Mouse (Mus musculus): ENCODE measurements around the gene Olfr168. TPM values are rescaled to one million over a fixed set of nuclear protein-coding genes. Genes with fewer than 3 reads are reported as not detected.
"Not testable (repeated sequence)": the region's sequence is repeated elsewhere in the genome, so short reads cannot be mapped to it uniquely, and the experiment has no call there.

Olfr168 gene
- polyA plus RNA-seq (2014; fragmentation: Nextera tagmentation; extraction: Ambion mirVana), result not detected in 2 replicates

DNA sequence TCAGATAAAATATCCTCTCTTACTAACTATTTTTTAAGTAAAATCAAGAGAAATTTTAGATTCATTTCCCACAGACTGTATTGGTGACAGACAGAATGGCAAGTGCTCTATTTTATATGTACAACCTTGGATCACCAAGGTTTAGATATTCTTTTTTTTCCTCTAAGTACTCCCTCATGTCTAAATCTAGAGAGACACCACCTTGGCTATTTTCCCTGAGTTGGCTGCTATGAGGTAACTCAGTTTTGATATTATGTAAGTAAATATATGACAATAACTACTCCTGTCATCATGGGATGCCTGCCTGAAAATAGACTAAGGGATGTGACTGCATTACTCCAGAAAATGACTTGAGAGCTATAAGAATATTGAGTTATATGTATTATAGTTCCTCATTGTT lies at the start of gene Olfr168:
TSS of gene Olfr168 (minus strand) at position 101 of the 400 bp plus-strand sequence.
- no peaks in the 10 kb centered on the region; the same call in 1 of the 2 replicates for H3K9me3 ChIP-seq (ENCODE audit: control insufficient read depth, low read length)
- ATAC-seq (ENCODE audit: low FRiP score, low TSS enrichment) (no peak), DNase-seq (no peak)
- H3K4me2 ChIP-seq (ENCODE audit: low read length), result no peak within 1 kb of the TSS
- no peaks in the 10 kb centered on the region for H3K27me3 ChIP-seq (ENCODE audit: control insufficient read depth, insufficient read depth, low read length)
- no peak within 1 kb of the TSS for H3K4me3 ChIP-seq (replicated peaks; ENCODE audit: low read depth, low read length)
- H3K36me3 ChIP-seq (ENCODE audit: control insufficient read depth, insufficient read depth, low read length), result no peaks in the 10 kb centered on the region
- H3K27ac ChIP-seq (replicated peaks; ENCODE audit: low read depth, low read length), result no peak within 1 kb of the TSS
- no peak within 1 kb of the TSS for H3K9ac ChIP-seq (replicated peaks; ENCODE audit: low read length)
- H3K4me1 ChIP-seq (ENCODE audit: control insufficient read depth, insufficient read depth, low read length), result no peaks in the 10 kb centered on the region

DNA sequence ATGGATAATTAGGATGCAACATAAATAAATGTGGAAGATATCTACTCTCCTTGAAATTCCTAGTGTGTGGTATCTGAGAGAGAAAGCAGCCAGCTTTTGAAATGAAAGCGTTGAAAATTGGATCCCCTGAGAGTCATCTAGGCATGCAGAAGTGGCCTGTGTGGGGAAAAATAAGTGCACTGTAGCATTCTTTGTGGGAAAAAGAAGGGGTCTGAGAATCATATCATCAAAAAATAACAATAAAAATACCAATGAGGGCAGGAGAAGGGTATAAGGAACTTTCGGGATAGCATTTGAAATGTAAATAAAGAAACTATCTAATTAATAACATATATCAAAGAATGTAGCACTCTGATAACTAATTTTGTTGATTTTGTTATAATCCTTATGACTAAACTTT lies 36.4 kb upstream of the Olfr168 start, which contains the start of gene Olfr169:
TSS of gene Olfr169 (minus strand) at position 101 of the 400 bp plus-strand sequence.
- not testable (repeated sequence) for H3K27me3 ChIP-seq (ENCODE audit: control insufficient read depth, insufficient read depth, low read length); H3K9me3 ChIP-seq (ENCODE audit: control insufficient read depth, low read length); H3K4me3 ChIP-seq (replicated peaks; ENCODE audit: low read depth, low read length); H3K4me2 ChIP-seq (ENCODE audit: low read length); H3K4me1 ChIP-seq (ENCODE audit: control insufficient read depth, insufficient read depth, low read length); H3K36me3 ChIP-seq (ENCODE audit: control insufficient read depth, insufficient read depth, low read length); H3K27ac ChIP-seq (replicated peaks; ENCODE audit: low read depth, low read length); ATAC-seq (ENCODE audit: low FRiP score, low TSS enrichment); H3K9ac ChIP-seq (replicated peaks; ENCODE audit: low read length); DNase-seq
- 91% methylated on average over 2 of the region's 2 CpGs for WGBS

DNA sequence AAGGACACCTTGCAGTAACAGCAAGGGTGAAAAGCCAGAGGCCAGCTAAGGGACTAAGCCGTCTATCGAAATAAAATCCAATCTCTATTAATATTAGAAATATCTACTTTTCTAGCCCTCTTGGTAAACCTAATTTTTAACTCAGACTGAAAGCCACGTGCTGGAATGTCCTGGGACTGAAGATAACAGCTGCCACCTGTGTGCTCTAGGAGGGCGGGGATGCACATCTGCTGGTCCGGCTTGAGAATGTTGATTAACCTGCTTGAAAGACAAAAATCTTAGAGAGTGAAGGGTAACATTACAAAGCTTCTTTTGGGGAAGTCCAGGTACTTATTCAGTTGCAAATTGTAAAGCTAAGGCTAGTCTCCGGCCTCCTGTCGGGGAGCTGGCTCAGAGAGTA lies 18.1 kb upstream of the Olfr168 start:
- not testable (repeated sequence) for DNase-seq; ATAC-seq (ENCODE audit: low FRiP score, low TSS enrichment); H3K9ac ChIP-seq (replicated peaks; ENCODE audit: low read length); H3K4me1 ChIP-seq (ENCODE audit: control insufficient read depth, insufficient read depth, low read length); H3K36me3 ChIP-seq (ENCODE audit: control insufficient read depth, insufficient read depth, low read length); H3K4me2 ChIP-seq (ENCODE audit: low read length); H3K9me3 ChIP-seq (ENCODE audit: control insufficient read depth, low read length); H3K27me3 ChIP-seq (ENCODE audit: control insufficient read depth, insufficient read depth, low read length); H3K4me3 ChIP-seq (replicated peaks; ENCODE audit: low read depth, low read length); H3K27ac ChIP-seq (replicated peaks; ENCODE audit: low read depth, low read length)
- 89% methylated on average over 7 of the region's 7 CpGs for WGBS

DNA sequence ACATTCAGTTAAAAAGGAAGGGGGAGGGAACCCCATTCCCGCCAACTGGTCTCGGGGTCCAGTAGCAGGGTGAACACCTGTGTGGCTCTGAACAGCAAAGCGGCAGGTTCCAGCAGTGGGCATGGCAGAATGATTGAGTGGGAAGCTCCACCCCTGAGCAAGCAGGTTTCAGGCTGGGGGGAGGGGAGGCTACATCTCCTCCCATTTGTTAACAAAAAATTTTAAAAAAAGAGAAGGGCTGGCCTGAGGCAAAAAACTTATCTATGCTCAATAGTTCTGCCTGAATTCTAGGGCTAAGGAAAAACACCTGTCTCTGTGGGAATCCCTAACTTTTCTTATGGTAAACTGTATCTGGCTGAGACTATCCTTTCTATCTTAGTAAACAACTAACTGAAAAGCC lies 16.9 kb upstream of the Olfr168 start:
- not testable (repeated sequence) for H3K9ac ChIP-seq (replicated peaks; ENCODE audit: low read length); H3K27ac ChIP-seq (replicated peaks; ENCODE audit: low read depth, low read length); H3K4me3 ChIP-seq (replicated peaks; ENCODE audit: low read depth, low read length); H3K4me1 ChIP-seq (ENCODE audit: control insufficient read depth, insufficient read depth, low read length); H3K27me3 ChIP-seq (ENCODE audit: control insufficient read depth, insufficient read depth, low read length); H3K9me3 ChIP-seq (ENCODE audit: control insufficient read depth, low read length); H3K4me2 ChIP-seq (ENCODE audit: low read length); DNase-seq; ATAC-seq (ENCODE audit: low FRiP score, low TSS enrichment); H3K36me3 ChIP-seq (ENCODE audit: control insufficient read depth, insufficient read depth, low read length)
- 93% methylated on average over 3 of the region's 3 CpGs for WGBS

DNA sequence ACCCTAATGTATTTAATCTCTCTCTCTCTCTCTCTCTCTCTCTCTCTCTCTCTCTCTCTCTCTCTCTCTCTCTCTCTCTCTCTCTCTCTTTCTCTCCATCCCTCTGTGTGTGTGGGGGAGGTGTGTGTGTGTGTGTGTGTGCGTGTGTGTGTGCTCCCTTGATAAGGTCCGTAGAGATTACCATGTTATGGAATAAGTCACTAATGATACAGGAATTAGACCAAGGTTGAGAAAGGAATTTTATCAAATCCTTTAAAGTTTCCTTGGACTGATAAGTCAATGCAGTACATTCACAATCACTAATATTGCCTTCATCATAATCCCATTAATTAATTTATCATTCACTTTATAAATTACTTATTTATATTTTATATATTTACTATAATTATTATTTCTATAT lies 13.2 kb downstream of the Olfr168 start, which contains the start of gene Olfr167:
TSS of gene Olfr167 (minus strand) at position 101 of the 400 bp plus-strand sequence.
- no peak within 1 kb of the TSS for H3K27ac ChIP-seq (replicated peaks; ENCODE audit: low read depth, low read length)
- H3K36me3 ChIP-seq (ENCODE audit: control insufficient read depth, insufficient read depth, low read length), result no peaks in the 10 kb centered on the region
- ATAC-seq (ENCODE audit: low FRiP score, low TSS enrichment), result no peak
- no peak for DNase-seq
- H3K9ac ChIP-seq (replicated peaks; ENCODE audit: low read length), result no peak within 1 kb of the TSS
- H3K4me1 ChIP-seq (ENCODE audit: control insufficient read depth, insufficient read depth, low read length), result no peaks in the 10 kb centered on the region
- no peak within 1 kb of the TSS for H3K4me2 ChIP-seq (ENCODE audit: low read length)
- no peaks in the 10 kb centered on the region for H3K27me3 ChIP-seq (ENCODE audit: control insufficient read depth, insufficient read depth, low read length)
- no peak within 1 kb of the TSS for H3K4me3 ChIP-seq (replicated peaks; ENCODE audit: low read depth, low read length)
- H3K9me3 ChIP-seq (ENCODE audit: control insufficient read depth, low read length), result no peaks in the 10 kb centered on the region
- WGBS, result 86% methylated on average over 2 of the region's 2 CpGs

DNA sequence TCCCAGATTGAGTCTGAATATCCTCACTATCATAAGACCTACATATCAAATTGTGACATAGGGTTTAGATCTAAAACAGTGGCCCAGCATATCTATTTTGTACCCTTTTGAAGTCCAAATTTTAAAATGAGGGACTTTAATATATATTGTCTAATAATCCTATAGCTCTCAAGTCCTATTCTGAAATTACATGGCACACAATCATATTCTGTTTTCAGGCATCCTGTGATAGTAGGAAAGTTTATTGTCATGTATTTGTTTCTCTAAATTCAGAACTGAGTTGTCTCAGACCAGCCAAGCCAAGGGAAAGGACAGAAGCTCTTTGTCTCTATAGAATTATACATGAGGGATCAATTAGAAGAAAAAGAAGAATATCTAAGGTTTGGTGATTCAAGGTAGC lies 52.0 kb downstream of the Olfr168 start, which contains the start of gene Olfr166:
TSS of gene Olfr166 (plus strand) at position 301 of the 400 bp plus-strand sequence.
- Histone ChIP-seq H3K27me3 (ENCODE audit: control insufficient read depth, insufficient read depth, low read length) (no peaks in the 10 kb centered on the region), H3K4me1 (ENCODE audit: control insufficient read depth, insufficient read depth, low read length) (no peaks in the 10 kb centered on the region), H3K4me2 (ENCODE audit: low read length) (no peak within 1 kb of the TSS), H3K27ac (replicated peaks; ENCODE audit: low read depth, low read length) (no peak within 1 kb of the TSS), H3K9ac (replicated peaks; ENCODE audit: low read length) (no peak within 1 kb of the TSS), H3K4me3 (replicated peaks; ENCODE audit: low read depth, low read length) (no peak within 1 kb of the TSS), H3K36me3 (ENCODE audit: control insufficient read depth, insufficient read depth, low read length) (no peaks in the 10 kb centered on the region), H3K9me3 (ENCODE audit: control insufficient read depth, low read length) (peaks cover 3% of the 10 kb centered on the region; the same call in 1 of the 2 replicates)
- ATAC-seq (ENCODE audit: low FRiP score, low TSS enrichment) (no peak), DNase-seq (no peak)

Other genes with a start within 250 kb of the Olfr168 start
- gene Olfr164, start 221.5 kb downstream of the Olfr168 start, polyA plus RNA-seq (2014; fragmentation: Nextera tagmentation; extraction: Ambion mirVana), result not detected in 2 replicates
- gene Olfr165, start 112.4 kb downstream of the Olfr168 start, polyA plus RNA-seq (2014; fragmentation: Nextera tagmentation; extraction: Ambion mirVana), result not detected in 2 replicates
- not detected in 2 replicates for gene Olfr166, start 51.9 kb downstream of the Olfr168 start, polyA plus RNA-seq (2014; fragmentation: Nextera tagmentation; extraction: Ambion mirVana)
- not detected in 2 replicates for gene Olfr167, start 13.3 kb downstream of the Olfr168 start, polyA plus RNA-seq (2014; fragmentation: Nextera tagmentation; extraction: Ambion mirVana)
- gene Olfr169, start 36.3 kb upstream of the Olfr168 start, polyA plus RNA-seq (2014; fragmentation: Nextera tagmentation; extraction: Ambion mirVana), result not detected in 2 replicates
- gene Olfr170, start 76.3 kb upstream of the Olfr168 start, polyA plus RNA-seq (2014; fragmentation: Nextera tagmentation; extraction: Ambion mirVana), result not detected in 2 replicates
- gene Olfr171, start 94.4 kb upstream of the Olfr168 start, polyA plus RNA-seq (2014; fragmentation: Nextera tagmentation; extraction: Ambion mirVana), result not detected in 2 replicates
- gene Lamp3, start 170.8 kb upstream of the Olfr168 start, polyA plus RNA-seq (2014; fragmentation: Nextera tagmentation; extraction: Ambion mirVana), result 0.08 TPM in 1 of 2 replicates, not detected in the other
- gene B3gnt5, start 224.7 kb upstream of the Olfr168 start, polyA plus RNA-seq (2014; fragmentation: Nextera tagmentation; extraction: Ambion mirVana), result 62.5 and 65.9 TPM in 2 replicates

Data from midbrain, embryonic 14.5 days (tissue).